Mouse (Mus musculus): ENCODE measurements around the gene Gpr89. TPM values are rescaled to one million over a fixed set of nuclear protein-coding genes. Genes with fewer than 3 reads are reported as not detected.

Gene Gpr89
- polyA plus RNA-seq, 1 experiment, result 19.5 TPM

DNA sequence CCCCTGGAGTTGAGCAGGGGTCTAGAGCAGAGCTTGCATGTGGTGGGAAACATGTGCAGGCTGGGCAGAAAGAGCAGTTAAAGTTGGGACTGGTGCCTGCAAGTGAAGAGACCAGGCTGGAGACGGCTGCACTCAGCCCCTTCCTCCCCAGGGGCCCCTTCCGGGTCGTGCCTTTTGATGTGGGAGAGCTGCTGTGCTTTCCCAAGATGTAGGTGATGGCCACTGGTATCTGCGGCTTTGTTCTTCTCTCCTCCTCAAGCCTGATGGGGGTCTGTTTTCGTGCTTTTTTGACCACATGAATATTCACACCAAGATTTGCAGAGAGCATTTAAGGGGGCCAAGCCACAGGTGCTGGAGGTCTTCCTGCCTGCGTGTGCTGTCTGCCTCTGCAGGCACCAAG is 57.5 kb downstream of the Gpr89 start:
- TF ChIP-seq POLR2A (IDR thresholded peaks at IDR 0.05; ENCODE audit: control insufficient read depth, extremely low read depth, insufficient read depth, low read length, poor library complexity), result no peak
- no peak for TF ChIP-seq CTCF (IDR thresholded peaks at IDR 0.05; ENCODE audit: borderline replicate concordance, control insufficient read depth, extremely low read depth, insufficient read depth, low read length, poor library complexity)
- no peaks in the 10 kb centered on the region for H3K27me3 ChIP-seq (ENCODE audit: control insufficient read depth, insufficient read depth, low read length)
- WGBS, result 2% methylated on average over 6 of the region's 6 CpGs
- peak; percentile 45 for DNase-seq
- peak overlapping the region; percentile 24; the same call in 1 of the 2 replicates for H3K27ac ChIP-seq (ENCODE audit: control insufficient read depth, insufficient read depth, low read length)
- H3K4me1 ChIP-seq (replicated peaks; ENCODE audit: control insufficient read depth, insufficient read depth, low read length), result peaks cover 20% of the 10 kb centered on the region
- no peak overlapping the region for H3K4me3 ChIP-seq (ENCODE audit: control insufficient read depth, insufficient read depth, low read length)
- H3K36me3 ChIP-seq (ENCODE audit: control insufficient read depth, insufficient read depth, low read length), result no peaks in the 10 kb centered on the region

DNA sequence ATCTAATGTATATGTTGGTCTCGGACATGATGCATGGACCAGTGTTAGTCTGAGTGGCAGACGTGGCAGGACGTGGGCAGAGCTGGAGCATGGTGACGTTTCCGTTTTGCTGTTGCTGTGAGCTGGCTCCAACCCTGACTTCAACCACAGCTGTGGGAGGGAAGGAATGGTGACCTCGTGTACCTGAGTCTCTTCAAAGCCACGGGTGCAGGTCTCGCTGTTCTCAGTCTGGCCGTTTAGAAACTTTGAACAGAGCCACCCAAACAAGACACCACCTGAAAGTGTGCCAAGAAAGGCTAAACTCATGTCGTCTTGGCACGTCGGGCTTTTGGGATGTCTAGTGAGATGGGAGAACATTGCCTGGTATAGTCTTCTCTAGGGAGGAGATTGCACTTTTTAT is 58.2 kb downstream of the Gpr89 start:
- Histone ChIP-seq H3K36me3 (ENCODE audit: control insufficient read depth, insufficient read depth, low read length) (no peaks in the 10 kb centered on the region), H3K4me1 (replicated peaks; ENCODE audit: control insufficient read depth, insufficient read depth, low read length) (peaks cover 20% of the 10 kb centered on the region), H3K4me3 (ENCODE audit: control insufficient read depth, insufficient read depth, low read length) (no peak overlapping the region), H3K27me3 (ENCODE audit: control insufficient read depth, insufficient read depth, low read length) (no peaks in the 10 kb centered on the region), H3K27ac (ENCODE audit: control insufficient read depth, insufficient read depth, low read length) (no peak overlapping the region)
- peak; percentile 13 for DNase-seq
- WGBS, result 14% methylated on average over 12 of the region's 12 CpGs
- TF ChIP-seq CTCF (IDR thresholded peaks at IDR 0.05; ENCODE audit: borderline replicate concordance, control insufficient read depth, extremely low read depth, insufficient read depth, low read length, poor library complexity) (no peak), POLR2A (IDR thresholded peaks at IDR 0.05; ENCODE audit: control insufficient read depth, extremely low read depth, insufficient read depth, low read length, poor library complexity) (no peak)

DNA sequence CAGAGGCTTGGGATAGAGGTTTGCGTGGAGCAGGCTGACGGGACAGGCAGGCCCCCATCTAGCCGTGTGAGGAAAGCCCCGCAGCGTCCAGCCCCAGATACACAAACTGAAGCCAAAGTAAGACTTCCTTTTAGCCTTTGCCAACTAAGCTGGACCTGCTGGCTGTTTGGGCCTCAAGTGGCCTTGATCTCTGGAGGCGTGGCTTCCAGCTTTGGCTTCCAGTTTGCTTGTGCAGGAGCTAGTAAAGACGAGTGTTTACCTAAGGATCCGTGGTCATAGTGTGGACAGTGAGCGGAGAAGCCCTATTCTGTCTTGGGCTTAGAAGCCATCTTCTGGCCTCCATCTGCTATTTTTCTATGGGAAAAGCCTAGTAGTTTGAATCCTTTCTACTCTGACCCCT is 59.3 kb downstream of the Gpr89 start:
- Histone ChIP-seq H3K36me3 (ENCODE audit: control insufficient read depth, insufficient read depth, low read length) (no peaks in the 10 kb centered on the region), H3K27me3 (ENCODE audit: control insufficient read depth, insufficient read depth, low read length) (no peaks in the 10 kb centered on the region), H3K4me3 (ENCODE audit: control insufficient read depth, insufficient read depth, low read length) (no peak overlapping the region), H3K4me1 (replicated peaks; ENCODE audit: control insufficient read depth, insufficient read depth, low read length) (peaks cover 20% of the 10 kb centered on the region), H3K27ac (ENCODE audit: control insufficient read depth, insufficient read depth, low read length) (no peak overlapping the region)
- no peak for TF ChIP-seq POLR2A (IDR thresholded peaks at IDR 0.05; ENCODE audit: control insufficient read depth, extremely low read depth, insufficient read depth, low read length, poor library complexity)
- TF ChIP-seq CTCF (IDR thresholded peaks at IDR 0.05; ENCODE audit: borderline replicate concordance, control insufficient read depth, extremely low read depth, insufficient read depth, low read length, poor library complexity), result no peak
- no peak for DNase-seq
- 88% methylated on average over 9 of the region's 9 CpGs for WGBS

GRCm38 (mm10) chr3:96845191-96845590 is 60.0 kb downstream of the Gpr89 start:
- H3K4me1 ChIP-seq (replicated peaks; ENCODE audit: control insufficient read depth, insufficient read depth, low read length), result peaks cover 20% of the 10 kb centered on the region
- H3K27ac ChIP-seq (ENCODE audit: control insufficient read depth, insufficient read depth, low read length), result no peak overlapping the region
- DNase-seq, result no peak
- TF ChIP-seq POLR2A (IDR thresholded peaks at IDR 0.05; ENCODE audit: control insufficient read depth, extremely low read depth, insufficient read depth, low read length, poor library complexity), result no peak
- TF ChIP-seq CTCF (IDR thresholded peaks at IDR 0.05; ENCODE audit: borderline replicate concordance, control insufficient read depth, extremely low read depth, insufficient read depth, low read length, poor library complexity), result no peak
- H3K36me3 ChIP-seq (ENCODE audit: control insufficient read depth, insufficient read depth, low read length), result no peaks in the 10 kb centered on the region
- WGBS, result 97% methylated on average over 6 of the region's 6 CpGs
- no peak overlapping the region for H3K4me3 ChIP-seq (ENCODE audit: control insufficient read depth, insufficient read depth, low read length)
- no peaks in the 10 kb centered on the region for H3K27me3 ChIP-seq (ENCODE audit: control insufficient read depth, insufficient read depth, low read length)

- no peaks in the 10 kb centered on the region for H3K4me1 ChIP-seq (replicated peaks; ENCODE audit: control insufficient read depth, insufficient read depth, low read length)
- DNase-seq, result no peak
- H3K27ac ChIP-seq (ENCODE audit: control insufficient read depth, insufficient read depth, low read length), result no peak overlapping the region
- H3K36me3 ChIP-seq (ENCODE audit: control insufficient read depth, insufficient read depth, low read length), result no peaks in the 10 kb centered on the region
- no peak overlapping the region for H3K4me3 ChIP-seq (ENCODE audit: control insufficient read depth, insufficient read depth, low read length)
- WGBS, result 79% methylated on average over 7 of the region's 7 CpGs
- TF ChIP-seq CTCF (IDR thresholded peaks at IDR 0.05; ENCODE audit: borderline replicate concordance, control insufficient read depth, extremely low read depth, insufficient read depth, low read length, poor library complexity), result no peak
- no peak for TF ChIP-seq POLR2A (IDR thresholded peaks at IDR 0.05; ENCODE audit: control insufficient read depth, extremely low read depth, insufficient read depth, low read length, poor library complexity)
- no peaks in the 10 kb centered on the region for H3K27me3 ChIP-seq (ENCODE audit: control insufficient read depth, insufficient read depth, low read length)
Measured at GRCm38 (mm10) chr3:96838996-96839645, 66.0 kb downstream of the Gpr89 start.

GRCm38 (mm10) chr3:96836414-96836813 is 68.7 kb downstream of the Gpr89 start:
- TF ChIP-seq CTCF (IDR thresholded peaks at IDR 0.05; ENCODE audit: borderline replicate concordance, control insufficient read depth, extremely low read depth, insufficient read depth, low read length, poor library complexity) (no peak), POLR2A (IDR thresholded peaks at IDR 0.05; ENCODE audit: control insufficient read depth, extremely low read depth, insufficient read depth, low read length, poor library complexity) (no peak)
- no peak for DNase-seq
- H3K27me3 ChIP-seq (ENCODE audit: control insufficient read depth, insufficient read depth, low read length), result no peaks in the 10 kb centered on the region
- H3K36me3 ChIP-seq (ENCODE audit: control insufficient read depth, insufficient read depth, low read length), result no peaks in the 10 kb centered on the region
- 77% methylated on average over 2 of the region's 2 CpGs for WGBS
- no peaks in the 10 kb centered on the region for H3K4me1 ChIP-seq (replicated peaks; ENCODE audit: control insufficient read depth, insufficient read depth, low read length)
- no peak overlapping the region for H3K4me3 ChIP-seq (ENCODE audit: control insufficient read depth, insufficient read depth, low read length)
- no peak overlapping the region for H3K27ac ChIP-seq (ENCODE audit: control insufficient read depth, insufficient read depth, low read length)

Measured in thymus, adult 2 months (tissue).